Mouse (Mus musculus): ENCODE data around the gene Aup1. TPM values are rescaled to one million over a fixed set of nuclear protein-coding genes. Genes with fewer than 3 reads are reported as not detected.

Gene Aup1
- polyA plus RNA-seq, 1 experiment from 2014 or later = 186 TPM

GRCm38 (mm10) chr6:83017190-83017589, 37.1 kb upstream of the Aup1 start:
- Histone ChIP-seq H3K4me1 (replicated peaks) (peaks cover 96% of the 10 kb centered on the region), H3K9ac (peak overlapping the region; percentile 44; the same call in 1 of the 2 replicates), H3K4me2 (no peak overlapping the region; the same call in 1 of the 2 replicates), H3K27me3 (no peaks in the 10 kb centered on the region), H3K36me3 (no peaks in the 10 kb centered on the region), H3K27ac (peak overlapping the region; percentile 99), H3K4me3 (replicated peaks) (no peak overlapping the region), H3K9me3 (replicated peaks) (no peaks in the 10 kb centered on the region)
- 75% methylated on average over 3 of the region's 3 CpGs for WGBS (ENCODE audit: insufficient replicate concordance)
- ATAC-seq (ENCODE audit: low read depth) (no peak), DNase-seq (no peak)

- Histone ChIP-seq H3K36me3 (no peaks in the 10 kb centered on the region), H3K4me3 (replicated peaks) (no peak overlapping the region), H3K4me1 (replicated peaks) (peaks cover 96% of the 10 kb centered on the region), H3K27ac (peak overlapping the region; percentile 99), H3K9me3 (replicated peaks) (no peaks in the 10 kb centered on the region), H3K27me3 (no peaks in the 10 kb centered on the region), H3K9ac (no peak overlapping the region), H3K4me2 (no peak overlapping the region)
- DNase-seq = no peak
- WGBS (ENCODE audit: insufficient replicate concordance) = 58% methylated on average over 3 of the region's 3 CpGs
- no peak for ATAC-seq (ENCODE audit: low read depth)
Observed at GRCm38 (mm10) chr6:83019044-83019443, 35.3 kb upstream of the Aup1 start.

- Histone ChIP-seq H3K4me2 (peak overlapping the region; percentile 36), H3K27me3 (no peaks in the 10 kb centered on the region), H3K9me3 (replicated peaks) (no peaks in the 10 kb centered on the region), H3K36me3 (no peaks in the 10 kb centered on the region), H3K27ac (peak overlapping the region; percentile 91), H3K4me3 (replicated peaks) (no peak overlapping the region), H3K9ac (peak overlapping the region; percentile 30; the same call in 1 of the 2 replicates), H3K4me1 (replicated peaks) (peaks cover 99% of the 10 kb centered on the region)
- WGBS (ENCODE audit: insufficient replicate concordance) = 36% methylated on average over 6 of the region's 6 CpGs
- ATAC-seq (ENCODE audit: low read depth) (peak; percentile 65), DNase-seq (peak; percentile 63)
Observed at GRCm38 (mm10) chr6:83020121-83020520, 34.2 kb upstream of the Aup1 start.

- H3K9ac ChIP-seq = peak overlapping the region; percentile 30; the same call in 1 of the 2 replicates
- peak overlapping the region; percentile 91 for H3K27ac ChIP-seq
- H3K27me3 ChIP-seq = no peaks in the 10 kb centered on the region
- H3K4me3 ChIP-seq (replicated peaks) = no peak overlapping the region
- no peaks in the 10 kb centered on the region for H3K9me3 ChIP-seq (replicated peaks)
- no peak for ATAC-seq (ENCODE audit: low read depth)
- DNase-seq = no peak
- peak overlapping the region; percentile 36; the same call in 1 of the 2 replicates for H3K4me2 ChIP-seq
- H3K36me3 ChIP-seq = no peaks in the 10 kb centered on the region
- peaks cover 91% of the 10 kb centered on the region for H3K4me1 ChIP-seq (replicated peaks)
- 74% methylated on average over 4 of the region's 4 CpGs for WGBS (ENCODE audit: insufficient replicate concordance)
Observed at GRCm38 (mm10) chr6:83020836-83021593, 33.3 kb upstream of the Aup1 start.

GRCm38 (mm10) chr6:83023008-83023407, 31.3 kb upstream of the Aup1 start:
- Histone ChIP-seq H3K27me3 (no peaks in the 10 kb centered on the region; the same call in 1 of the 2 replicates), H3K9ac (peak overlapping the region; percentile 43), H3K4me3 (replicated peaks) (no peak overlapping the region), H3K27ac (peak overlapping the region; percentile 91), H3K9me3 (replicated peaks) (no peaks in the 10 kb centered on the region), H3K4me2 (peak overlapping the region; percentile 30), H3K36me3 (no peaks in the 10 kb centered on the region), H3K4me1 (replicated peaks) (peaks cover 87% of the 10 kb centered on the region)
- ATAC-seq (ENCODE audit: low read depth) (peak; percentile 85), DNase-seq (peak; percentile 46)
- 58% methylated on average over 9 of the region's 9 CpGs for WGBS (ENCODE audit: insufficient replicate concordance)

GRCm38 (mm10) chr6:83023786-83024185, 30.5 kb upstream of the Aup1 start:
- WGBS (ENCODE audit: insufficient replicate concordance) = 91% methylated on average over 2 of the region's 2 CpGs
- peak overlapping the region; percentile 91 for H3K27ac ChIP-seq
- peak overlapping the region; percentile 43 for H3K9ac ChIP-seq
- H3K9me3 ChIP-seq (replicated peaks) = no peaks in the 10 kb centered on the region
- no peak overlapping the region for H3K4me2 ChIP-seq
- no peak overlapping the region for H3K4me3 ChIP-seq (replicated peaks)
- H3K4me1 ChIP-seq (replicated peaks) = peaks cover 85% of the 10 kb centered on the region
- H3K27me3 ChIP-seq = no peaks in the 10 kb centered on the region; the same call in 1 of the 2 replicates
- H3K36me3 ChIP-seq = no peaks in the 10 kb centered on the region
- DNase-seq = no peak
- no peak for ATAC-seq (ENCODE audit: low read depth)

GRCm38 (mm10) chr6:83024421-83024820, 29.9 kb upstream of the Aup1 start:
- DNase-seq (no peak), ATAC-seq (ENCODE audit: low read depth) (no peak)
- Histone ChIP-seq H3K9me3 (replicated peaks) (no peaks in the 10 kb centered on the region), H3K4me1 (replicated peaks) (peaks cover 85% of the 10 kb centered on the region), H3K4me3 (replicated peaks) (no peak overlapping the region), H3K27me3 (no peaks in the 10 kb centered on the region; the same call in 1 of the 2 replicates), H3K27ac (peak overlapping the region; percentile 91), H3K36me3 (peaks cover 2% of the 10 kb centered on the region; the same call in 1 of the 2 replicates), H3K4me2 (no peak overlapping the region), H3K9ac (peak overlapping the region; percentile 43; the same call in 1 of the 2 replicates)
- WGBS (ENCODE audit: insufficient replicate concordance) = 52% methylated on average over 4 of the region's 4 CpGs

GRCm38 (mm10) chr6:83025221-83025620, 29.1 kb upstream of the Aup1 start:
- Histone ChIP-seq H3K4me1 (replicated peaks) (peaks cover 84% of the 10 kb centered on the region), H3K27me3 (no peaks in the 10 kb centered on the region; the same call in 1 of the 2 replicates), H3K4me2 (no peak overlapping the region), H3K27ac (peak overlapping the region; percentile 91; the same call in 1 of the 2 replicates), H3K4me3 (replicated peaks) (no peak overlapping the region), H3K36me3 (peaks cover 10% of the 10 kb centered on the region), H3K9me3 (replicated peaks) (no peaks in the 10 kb centered on the region), H3K9ac (no peak overlapping the region)
- ATAC-seq (ENCODE audit: low read depth) (no peak), DNase-seq (no peak)
- WGBS (ENCODE audit: insufficient replicate concordance) = 96% methylated on average over 4 of the region's 4 CpGs

GRCm38 (mm10) chr6:83027293-83027692, 27.0 kb upstream of the Aup1 start:
- Histone ChIP-seq H3K4me2 (no peak overlapping the region), H3K27me3 (peaks cover 9% of the 10 kb centered on the region; the same call in 1 of the 2 replicates), H3K4me1 (replicated peaks) (peaks cover 84% of the 10 kb centered on the region), H3K9ac (no peak overlapping the region; the same call in 1 of the 2 replicates), H3K9me3 (replicated peaks) (no peaks in the 10 kb centered on the region), H3K4me3 (replicated peaks) (no peak overlapping the region), H3K27ac (peak overlapping the region; percentile 44), H3K36me3 (peaks cover 31% of the 10 kb centered on the region)
- DNase-seq (no peak), ATAC-seq (ENCODE audit: low read depth) (no peak)
- 76% methylated on average over 8 of the region's 8 CpGs for WGBS (ENCODE audit: insufficient replicate concordance)

- no peak overlapping the region; the same call in 1 of the 2 replicates for H3K9ac ChIP-seq
- peak overlapping the region; percentile 44 for H3K27ac ChIP-seq
- ATAC-seq (ENCODE audit: low read depth) (no peak), DNase-seq (no peak)
- H3K9me3 ChIP-seq (replicated peaks) = no peaks in the 10 kb centered on the region
- peaks cover 9% of the 10 kb centered on the region; the same call in 1 of the 2 replicates for H3K27me3 ChIP-seq
- H3K4me1 ChIP-seq (replicated peaks) = peaks cover 84% of the 10 kb centered on the region
- no peak overlapping the region for H3K4me3 ChIP-seq (replicated peaks)
- WGBS (ENCODE audit: insufficient replicate concordance) = 45% methylated on average over 7 of the region's 9 CpGs
- H3K4me2 ChIP-seq = no peak overlapping the region
- H3K36me3 ChIP-seq = peaks cover 31% of the 10 kb centered on the region
Observed at GRCm38 (mm10) chr6:83027706-83028105, 26.6 kb upstream of the Aup1 start.

- peak overlapping the region; percentile 44 for H3K27ac ChIP-seq
Observed at GRCm38 (mm10) chr6:83029777-83030176, 24.5 kb upstream of the Aup1 start.

More at GRCm38 (mm10) chr6:83029777-83030176, 24.5 kb upstream of the Aup1 start:
- peaks cover 17% of the 10 kb centered on the region for H3K27me3 ChIP-seq
- peaks cover 31% of the 10 kb centered on the region for H3K36me3 ChIP-seq
- no peak overlapping the region for H3K9ac ChIP-seq
- ATAC-seq (ENCODE audit: low read depth) (no peak), DNase-seq (no peak)
- H3K4me1 ChIP-seq (replicated peaks) = peaks cover 79% of the 10 kb centered on the region
- whole genome bisulfite sequencing (ENCODE audit: insufficient replicate concordance) = 58% methylated on average over 10 of the region's 10 CpGs
- H3K9me3 ChIP-seq (replicated peaks) = no peaks in the 10 kb centered on the region
- H3K4me3 ChIP-seq (replicated peaks) = no peak overlapping the region
- H3K4me2 ChIP-seq = no peak overlapping the region

Measured in liver, embryonic 13.5 days (tissue).